Mouse (Mus musculus): ENCODE results near the gene Camta1.

The Camta1 gene

DNA sequence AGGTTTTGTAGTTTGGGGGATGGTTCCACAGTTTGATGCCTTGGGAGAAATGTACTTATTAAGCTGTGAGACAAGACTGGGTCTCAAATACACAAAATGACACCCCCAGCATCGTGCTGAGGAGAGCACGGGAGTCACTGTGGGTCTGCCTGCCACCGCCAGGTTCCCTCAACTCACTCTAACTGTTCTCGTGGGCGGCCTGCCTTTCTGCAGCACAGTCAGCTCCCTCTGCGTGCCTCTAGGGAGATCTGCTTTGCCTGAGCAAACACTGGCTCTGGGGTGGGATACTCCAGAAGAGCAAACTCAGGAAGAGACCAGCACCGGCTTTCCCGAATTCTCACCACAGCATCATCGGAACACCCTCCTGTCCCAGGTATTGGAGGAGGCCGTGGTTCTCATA, 129.0 kb downstream of the Camta1 start:
- no peak for DNase-seq

DNA sequence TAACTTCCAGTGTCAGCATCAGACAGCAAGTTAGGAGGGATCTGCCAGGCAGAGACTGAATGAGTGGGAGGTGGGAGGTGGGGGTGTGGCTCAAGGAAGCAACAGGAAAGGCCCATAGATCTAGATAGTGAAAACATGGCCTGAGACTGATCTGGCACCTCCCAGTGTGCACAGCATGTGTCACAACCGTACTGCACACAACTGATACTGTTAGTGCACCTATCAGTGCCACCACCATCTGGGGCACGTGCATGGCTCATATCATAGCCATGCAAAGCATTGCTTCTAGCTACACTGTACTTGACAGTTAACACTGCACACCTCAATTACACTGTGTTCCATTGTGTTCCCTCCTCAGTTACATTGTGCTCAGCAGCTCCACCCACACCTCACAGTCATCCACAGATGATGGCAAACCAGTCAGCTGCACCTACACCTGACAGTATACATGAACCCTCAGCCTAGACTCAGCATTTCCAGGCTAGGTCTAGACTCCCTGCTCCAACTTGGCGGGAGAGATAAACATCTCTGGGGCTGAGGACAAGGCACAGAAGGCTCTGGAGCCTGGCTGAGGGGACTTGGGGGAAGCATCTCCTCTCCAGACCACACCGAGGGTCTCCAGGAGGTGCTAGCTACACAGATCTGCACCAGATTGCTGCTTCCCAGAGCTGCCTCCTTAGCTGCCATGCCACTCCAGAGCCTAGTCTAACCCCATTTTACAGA, 131.5 kb downstream of the Camta1 start:
- no peak for DNase-seq

DNA sequence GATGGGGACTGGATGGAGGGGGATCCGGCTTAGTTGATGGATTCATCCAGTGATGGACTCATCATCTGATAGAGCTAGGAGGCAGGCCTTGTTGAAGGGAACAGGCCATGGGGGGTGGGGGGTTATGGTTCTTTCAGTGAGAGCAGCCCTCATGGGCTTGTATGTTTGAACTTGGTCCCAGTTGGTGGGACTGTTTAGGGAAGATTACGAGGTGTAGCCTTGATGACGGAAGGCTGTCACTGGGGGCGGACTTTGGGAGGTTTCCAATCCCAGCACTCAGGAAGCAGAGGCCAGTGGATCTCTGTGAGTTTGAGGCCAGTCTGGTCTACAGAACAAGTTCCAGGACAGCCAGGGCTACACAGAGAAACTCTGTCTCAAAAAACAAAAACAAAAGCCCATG, 132.6 kb downstream of the Camta1 start:
- no peak for DNase-seq

- no peak for DNase-seq
These were observed 133.1 kb downstream of the Camta1 start for GRCm38 (mm10) chr4:151728391-151729065.

GRCm38 (mm10) chr4:151726396-151726795, 135.3 kb downstream of the Camta1 start:
- DNase-seq, result no peak

DNA sequence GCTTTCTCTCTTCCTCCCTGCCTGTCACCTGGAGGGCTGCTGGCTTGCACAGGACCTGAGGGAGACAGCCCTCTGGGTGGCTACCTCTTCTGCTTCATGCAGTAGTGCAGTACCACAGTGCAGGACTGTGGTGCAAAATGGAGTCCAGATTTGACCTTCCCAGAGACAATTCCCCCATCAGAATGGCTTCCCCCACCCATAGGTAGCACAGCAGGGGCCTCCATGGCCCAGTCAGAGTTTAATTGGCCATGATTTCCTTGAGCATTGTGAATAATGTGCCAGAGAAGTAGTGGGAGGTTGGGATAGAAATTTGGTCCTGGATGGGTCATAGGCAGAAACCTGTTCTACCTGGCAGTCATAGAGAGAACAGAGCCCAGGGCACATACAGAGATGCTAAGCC, 136.8 kb downstream of the Camta1 start:
- no peak for DNase-seq

- DNase-seq, result no peak
These were observed 140.8 kb downstream of the Camta1 start for GRCm38 (mm10) chr4:151720722-151721467.

DNA sequence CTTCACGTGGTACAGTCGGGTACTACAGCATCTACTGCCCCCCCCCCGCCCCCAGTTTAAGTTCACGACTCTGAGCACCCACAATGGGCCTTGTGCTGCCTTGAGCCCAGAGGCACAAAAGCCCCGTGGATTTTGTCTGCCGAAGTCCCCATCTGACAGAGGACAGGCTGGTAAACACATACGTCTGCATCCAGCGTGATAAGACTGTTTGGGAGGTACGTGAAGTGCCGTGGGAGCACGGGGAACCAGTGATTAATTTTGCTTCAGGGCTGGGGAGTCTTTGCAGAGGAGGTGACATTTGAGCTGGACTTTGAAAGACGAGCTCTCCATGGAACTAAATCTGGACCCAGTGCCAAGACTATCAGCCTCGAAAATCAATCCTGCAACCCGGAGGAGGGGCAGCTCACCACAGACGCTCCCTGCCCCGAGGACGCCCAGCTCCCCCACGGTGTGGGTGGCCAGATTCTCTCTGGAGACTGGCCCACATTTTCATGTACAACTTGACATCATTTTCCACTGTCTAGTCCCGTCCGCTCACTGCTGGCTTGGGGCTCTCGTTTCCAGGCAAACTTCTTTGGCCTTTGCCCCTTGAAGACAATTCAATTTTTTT, 142.7 kb downstream of the Camta1 start:
- no peak for DNase-seq

DNA sequence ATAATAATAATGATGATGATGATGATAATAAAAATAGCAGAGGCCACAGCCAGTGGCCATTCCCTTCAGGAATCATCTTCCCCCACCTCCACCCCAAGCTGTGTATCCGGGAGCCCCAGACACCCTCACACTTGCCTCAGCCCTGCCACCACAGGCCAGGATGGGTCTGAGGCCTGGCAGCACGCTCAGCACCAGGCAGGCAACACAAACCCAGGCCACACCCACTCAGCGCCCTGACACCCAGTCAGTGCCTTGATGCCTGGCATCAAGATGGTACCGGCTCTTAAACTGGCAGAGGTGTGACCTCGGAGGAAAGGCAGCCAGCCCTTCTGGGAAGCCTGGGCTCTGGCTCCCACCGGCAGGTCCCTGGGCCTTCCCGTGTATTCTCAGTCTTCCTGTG, 143.8 kb downstream of the Camta1 start:
- DNase-seq, result no peak

DNA sequence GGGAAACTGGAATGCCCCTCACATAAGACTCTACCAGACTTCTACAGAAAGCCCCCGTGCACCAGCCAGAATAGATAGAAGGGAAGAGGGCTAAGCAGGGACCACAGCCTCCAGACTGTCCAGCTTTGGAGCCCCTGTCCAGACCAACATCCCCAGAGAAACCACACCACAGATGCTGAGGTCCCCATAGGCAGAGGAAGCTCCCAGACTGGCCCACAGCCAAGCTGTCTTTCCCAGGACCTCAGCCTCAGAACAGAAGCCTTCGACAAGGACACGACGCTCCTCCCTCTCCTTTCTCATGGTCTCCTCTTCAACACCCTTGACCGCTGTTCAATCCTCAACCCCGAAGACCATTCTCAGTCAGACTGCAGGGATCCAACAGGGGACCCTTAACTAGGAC, 148.0 kb downstream of the Camta1 start:
- DNase-seq, result no peak

- no peak for DNase-seq
These were observed 150.3 kb downstream of the Camta1 start for GRCm38 (mm10) chr4:151711406-151711805.

GRCm38 (mm10) chr4:151710522-151710921, 151.2 kb downstream of the Camta1 start:
- no peak for DNase-seq

- DNase-seq, result no peak
These were observed 152.4 kb downstream of the Camta1 start for GRCm38 (mm10) chr4:151709269-151709668.

DNA sequence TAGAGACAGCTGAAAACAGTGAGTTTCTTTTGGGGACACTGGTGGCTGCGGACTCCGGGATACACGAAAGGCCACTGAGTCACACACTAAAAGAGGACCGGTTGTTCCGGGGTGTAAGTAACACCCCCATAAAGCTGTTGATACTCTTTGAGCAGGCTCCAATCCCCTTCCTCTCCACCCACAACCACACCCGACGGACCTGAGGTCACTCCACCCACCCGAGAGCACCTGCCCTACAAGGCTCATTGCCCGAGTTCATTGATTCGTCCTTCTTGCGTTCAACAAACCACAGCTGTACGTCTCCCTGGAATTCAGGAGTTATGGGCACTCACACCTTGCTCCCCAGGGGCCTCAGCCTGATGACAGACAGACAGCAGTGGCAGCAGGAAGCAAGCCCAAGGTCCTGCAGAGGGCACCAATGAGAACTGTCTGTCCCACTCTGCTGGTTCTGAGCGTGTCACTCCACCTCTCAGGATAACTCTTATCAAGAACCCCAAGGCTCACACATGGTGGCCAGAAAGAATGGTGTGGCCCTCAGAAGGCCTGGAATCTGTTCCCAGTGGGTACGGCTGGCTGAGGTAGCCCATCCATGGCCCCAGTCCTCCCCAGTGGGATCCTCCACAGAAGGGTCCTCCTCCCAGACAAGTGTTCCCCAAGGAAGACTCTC, 158.5 kb downstream of the Camta1 start:
- DNase-seq, result no peak

DNA sequence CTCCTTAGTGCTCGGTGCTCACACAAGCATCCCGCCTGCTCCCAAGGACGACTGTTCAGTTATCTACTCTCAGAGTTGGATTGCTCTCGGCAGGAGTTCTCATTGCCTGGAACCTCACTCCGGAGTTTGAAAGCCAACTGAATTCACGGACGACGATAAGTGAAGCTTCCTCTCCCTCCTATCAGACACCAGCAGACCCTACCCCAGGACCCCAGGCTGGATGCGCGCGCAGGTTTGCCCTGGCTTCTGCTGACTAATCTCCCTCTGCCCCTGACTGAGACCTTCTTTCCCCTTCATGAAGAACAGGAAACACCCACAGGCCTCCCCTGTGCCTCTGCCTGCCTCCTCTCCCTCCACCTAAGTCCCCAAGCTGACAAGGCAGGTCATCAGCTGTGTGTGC, 159.2 kb downstream of the Camta1 start:
- DNase-seq, result no peak

GRCm38 (mm10) chr4:151695984-151696383, 165.7 kb downstream of the Camta1 start:
- no peak for DNase-seq

DNA sequence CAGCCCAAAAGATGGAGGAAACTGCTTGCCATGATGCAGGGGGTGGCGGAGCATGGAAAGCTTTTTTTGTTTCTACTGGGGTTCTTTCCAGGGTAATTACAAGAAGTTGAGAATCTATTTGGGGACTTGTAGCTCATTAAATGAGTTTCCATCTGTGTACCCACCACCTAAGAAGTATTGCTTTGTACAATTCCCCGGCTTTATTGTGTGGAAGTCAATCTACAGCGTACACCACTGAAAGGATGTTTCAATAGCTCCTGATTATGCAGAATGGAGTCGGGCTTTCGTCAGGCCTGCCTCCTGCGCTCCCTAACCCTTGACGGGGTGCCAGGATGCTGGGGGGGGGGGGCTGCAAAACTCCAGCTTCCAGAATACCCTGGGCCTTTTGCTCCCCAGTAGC, 167.1 kb downstream of the Camta1 start:
- DNase-seq, result no peak

DNA sequence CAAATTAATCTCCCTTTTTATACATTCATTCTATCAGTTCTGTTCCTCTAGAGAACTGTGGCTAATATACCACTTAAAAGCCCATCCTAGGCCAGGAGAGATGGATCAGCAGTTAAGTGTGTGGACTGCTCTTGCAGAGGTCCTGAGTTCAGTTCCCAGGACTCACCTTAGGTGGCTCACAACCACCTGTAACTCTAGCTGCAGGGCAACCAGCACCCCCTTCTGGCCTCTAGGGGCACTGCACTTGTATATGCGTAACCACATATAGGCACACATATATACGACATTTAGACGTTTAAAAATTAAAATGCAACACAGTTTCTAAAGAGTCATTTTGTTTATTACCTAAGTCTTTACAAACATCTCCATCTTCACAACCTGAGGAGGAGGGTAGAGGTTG, 167.6 kb downstream of the Camta1 start:
- no peak for DNase-seq

- no peak for DNase-seq
These were observed 171.6 kb downstream of the Camta1 start for GRCm38 (mm10) chr4:151690041-151690440.

DNA sequence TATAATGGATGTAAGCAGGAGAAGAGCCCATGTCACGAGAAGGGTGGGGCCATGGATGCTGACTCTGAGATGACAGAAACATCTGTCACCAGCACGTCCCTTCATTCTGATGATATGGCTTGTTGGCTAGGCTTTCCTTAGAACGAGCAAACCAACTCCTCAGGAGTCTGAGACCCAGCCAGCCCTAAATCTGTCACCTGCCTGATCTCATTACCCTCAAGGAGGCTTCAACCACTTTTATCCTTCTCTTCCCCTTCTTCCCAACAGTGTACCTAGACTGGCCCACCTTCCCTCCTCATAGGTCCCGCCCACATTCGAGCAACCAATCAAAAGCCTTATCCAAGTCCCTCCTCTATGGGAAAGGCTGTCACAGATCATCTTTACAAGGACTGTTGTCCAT, 173.5 kb downstream of the Camta1 start:
- no peak for DNase-seq

- DNase-seq, result no peak
These were observed 177.1 kb downstream of the Camta1 start for GRCm38 (mm10) chr4:151684596-151684995.

DNA sequence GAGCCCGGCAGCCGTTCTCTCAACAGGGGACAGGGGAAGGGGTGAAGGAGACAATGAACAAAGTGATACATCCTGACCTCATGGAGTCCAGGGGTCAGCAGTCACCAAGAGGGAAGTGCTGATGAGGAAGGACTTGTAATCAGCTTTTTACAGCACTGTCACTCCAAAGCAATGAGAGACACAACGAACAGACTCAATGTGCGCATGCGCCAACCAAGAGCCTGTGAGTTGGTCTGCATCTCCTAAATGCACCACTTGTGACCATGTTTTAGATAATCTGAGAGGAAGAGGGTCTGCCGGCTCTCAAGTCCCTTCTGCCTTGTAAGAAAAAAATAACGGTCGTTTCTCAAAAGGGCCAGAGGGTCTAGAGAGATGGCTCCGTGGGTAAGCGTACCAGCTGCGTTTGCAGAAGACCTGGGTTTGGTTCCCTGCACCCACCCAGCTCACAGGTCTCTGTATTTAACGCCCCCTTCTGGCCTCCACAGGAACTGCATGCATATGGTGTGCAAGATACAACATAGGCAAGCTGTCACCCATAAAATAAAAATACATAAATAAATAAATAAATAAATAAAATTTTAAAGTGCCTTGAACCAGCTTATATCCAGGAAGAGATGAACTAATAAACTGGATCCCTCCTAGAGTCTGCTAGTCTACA, 178.7 kb downstream of the Camta1 start:
- no peak for DNase-seq

Data from kidney, adult 11 months (tissue).